Mouse (Mus musculus) embryonic fibroblast, embryonic 13.5 days (primary cell): Measurements from ENCODE around the gene Minpp1. TPM values are rescaled to one million over a fixed set of nuclear protein-coding genes. Genes with fewer than 3 reads are reported as not detected.

ENCODE experiments used
- H3K27ac ChIP-seq: 2 replicates; pipeline ENCODE4 v1.5.1; 2012; ENCODE audit warnings: low read length, control low read depth, inconsistent platforms; ENCODE audit not compliant: insufficient read depth
- H3K4me1 ChIP-seq: 2 replicates; pipeline ENCODE4 v1.6.1; 2011; ENCODE audit warnings: low read length; ENCODE audit not compliant: control insufficient read depth, insufficient read depth
- H3K4me3 ChIP-seq: 2 replicates; pipeline ENCODE4 v1.5.1; 2011; ENCODE audit warnings: mild to moderate bottlenecking, control low read depth, low read length; ENCODE audit not compliant: insufficient read depth
- CTCF ChIP-seq: IDR thresholded peaks from 2 replicates; pipeline ENCODE4 v1.5.1; 2011; ENCODE audit warnings: mild to moderate bottlenecking, control low read depth, low read length, moderate library complexity, borderline replicate concordance; ENCODE audit not compliant: insufficient read depth
- POLR2A ChIP-seq: IDR thresholded peaks from 2 replicates; pipeline ENCODE4 v1.6.1; 2011; ENCODE audit warnings: low read depth, mild to moderate bottlenecking, control low read depth, low read length, moderate library complexity
- polyA plus RNA-seq: library from polyadenylated mRNA; stranded (reverse); fragments of >200 nt; gene quantifications from 2 replicates; pipeline ENCODE4 v1.2.4, GENCODE M21; 2011; ENCODE audit warnings: low read depth; ENCODE audit not compliant: missing spikeins, insufficient read length

The Minpp1 gene
- polyA plus RNA-seq, 1 experiment, result 50.8 TPM

GRCm38 (mm10) chr19:32523769-32524515, 38.4 kb downstream of the Minpp1 start:
- H3K4me1 ChIP-seq, result no peaks in the 10 kb centered on the region
- H3K27ac ChIP-seq, result no peak overlapping the region
- no peak overlapping the region for H3K4me3 ChIP-seq
- no peak for TF ChIP-seq CTCF
- no peak for TF ChIP-seq POLR2A

- no peaks in the 10 kb centered on the region for H3K4me1 ChIP-seq
- TF ChIP-seq POLR2A, result no peak
- TF ChIP-seq CTCF, result no peak
Observed at GRCm38 (mm10) chr19:32524516-32524860, 38.9 kb downstream of the Minpp1 start.

GRCm38 (mm10) chr19:32527139-32527538, 41.6 kb downstream of the Minpp1 start:
- TF ChIP-seq POLR2A (no peak), CTCF (no peak)
- H3K4me3 ChIP-seq, result no peak overlapping the region
- no peak overlapping the region for H3K27ac ChIP-seq
- no peaks in the 10 kb centered on the region for H3K4me1 ChIP-seq

More at GRCm38 (mm10) chr19:32524516-32524860, 38.9 kb downstream of the Minpp1 start:
- Histone ChIP-seq H3K27ac (no peak overlapping the region), H3K4me3 (no peak overlapping the region)

DNA sequence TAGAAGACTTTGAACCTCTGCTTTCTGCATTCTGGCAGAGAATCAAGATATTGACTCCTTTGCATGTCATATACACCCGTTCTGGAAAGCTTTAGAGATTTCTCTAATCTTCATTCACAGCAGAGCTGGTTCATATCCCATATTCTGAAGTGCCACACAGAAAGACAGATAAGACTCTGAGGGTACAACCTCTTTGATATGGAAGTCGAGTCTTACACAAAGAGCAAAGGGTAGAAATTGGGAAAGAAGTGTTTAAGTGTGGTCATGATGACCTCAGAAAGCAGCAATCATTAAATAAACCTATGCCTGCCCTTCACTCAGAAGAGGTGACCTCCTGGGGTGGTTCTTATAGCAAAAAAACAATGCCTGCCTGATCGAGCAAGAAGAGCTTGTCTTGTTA, 43.2 kb downstream of the Minpp1 start:
- Histone ChIP-seq H3K4me1 (no peaks in the 10 kb centered on the region), H3K27ac (no peak overlapping the region), H3K4me3 (no peak overlapping the region)
- TF ChIP-seq POLR2A, result no peak
- no peak for TF ChIP-seq CTCF

- Histone ChIP-seq H3K27ac (no peak overlapping the region), H3K4me3 (no peak overlapping the region), H3K4me1 (no peaks in the 10 kb centered on the region)
- TF ChIP-seq POLR2A (no peak), CTCF (no peak)
Observed at GRCm38 (mm10) chr19:32529252-32529942, 43.8 kb downstream of the Minpp1 start.

GRCm38 (mm10) chr19:32530296-32530695, 44.7 kb downstream of the Minpp1 start:
- TF ChIP-seq POLR2A (no peak), CTCF (no peak)
- Histone ChIP-seq H3K27ac (no peak overlapping the region), H3K4me1 (no peaks in the 10 kb centered on the region), H3K4me3 (no peak overlapping the region)

- TF ChIP-seq POLR2A (no peak), CTCF (no peak)
Observed at GRCm38 (mm10) chr19:32532331-32532730, 46.8 kb downstream of the Minpp1 start.

DNA sequence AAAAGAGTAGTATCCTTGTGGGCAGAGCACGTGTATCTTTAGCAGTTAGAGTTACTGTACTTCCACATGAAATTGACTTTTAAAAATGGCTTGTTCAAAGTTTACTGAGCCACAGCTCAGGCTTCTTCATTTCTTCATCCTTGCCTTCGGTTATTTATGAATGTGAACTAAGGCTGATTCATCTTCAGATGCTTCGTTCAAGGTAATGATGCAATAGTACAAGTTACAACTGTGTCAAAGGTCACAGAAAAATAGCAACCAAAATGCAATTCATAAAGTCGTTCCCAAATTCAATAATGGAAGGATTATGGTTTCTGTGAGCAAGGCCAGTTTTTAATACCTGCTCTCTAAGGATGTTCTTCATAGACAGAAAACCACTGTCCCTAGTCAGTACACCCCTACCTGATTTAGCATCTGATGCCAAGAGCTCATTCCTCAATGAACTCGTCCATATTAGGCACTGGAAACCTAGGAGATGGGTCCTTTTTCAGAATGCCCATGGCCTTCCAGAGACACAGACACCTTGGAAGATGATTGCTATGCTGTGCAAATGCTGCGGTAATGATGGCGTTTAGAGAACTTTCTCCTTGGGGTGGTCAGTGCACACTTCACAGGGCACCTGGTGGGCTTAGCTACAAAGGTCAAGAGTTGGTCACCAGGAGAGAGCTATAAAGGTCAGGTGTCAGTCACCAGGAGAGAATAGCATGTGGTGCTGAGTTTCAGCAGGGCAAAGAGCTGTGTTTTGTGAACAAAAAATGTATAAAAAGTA, 47.4 kb downstream of the Minpp1 start:
- no peak overlapping the region for H3K27ac ChIP-seq
- TF ChIP-seq CTCF (no peak), POLR2A (no peak)
- no peaks in the 10 kb centered on the region for H3K4me1 ChIP-seq
- no peak overlapping the region for H3K4me3 ChIP-seq

More at GRCm38 (mm10) chr19:32532331-32532730, 46.8 kb downstream of the Minpp1 start:
- no peaks in the 10 kb centered on the region for H3K4me1 ChIP-seq
- no peak overlapping the region for H3K4me3 ChIP-seq
- H3K27ac ChIP-seq, result no peak overlapping the region

DNA sequence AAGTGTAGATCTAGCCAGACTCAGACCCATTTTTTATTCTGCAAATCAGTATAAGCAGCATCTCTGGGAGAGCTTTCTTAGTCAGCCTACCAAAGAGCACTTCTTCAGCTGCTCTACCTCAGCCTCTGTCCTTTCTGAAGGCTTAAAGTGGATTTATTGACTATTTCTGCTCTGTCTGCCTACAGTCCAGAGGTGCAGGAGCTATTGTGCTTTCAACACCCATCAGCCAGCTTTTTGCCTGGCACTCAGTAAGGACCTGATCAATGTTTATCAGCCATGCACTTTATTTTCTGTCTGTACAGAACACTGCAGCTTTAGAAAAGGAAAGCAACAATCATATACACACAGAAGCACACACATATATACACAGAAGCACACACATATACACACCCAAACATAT, 49.3 kb downstream of the Minpp1 start:
- no peaks in the 10 kb centered on the region for H3K4me1 ChIP-seq
- no peak for TF ChIP-seq CTCF
- no peak for TF ChIP-seq POLR2A
- H3K27ac ChIP-seq, result no peak overlapping the region
- no peak overlapping the region for H3K4me3 ChIP-seq

GRCm38 (mm10) chr19:32542784-32543490, 57.4 kb downstream of the Minpp1 start:
- peaks cover 4% of the 10 kb centered on the region; the same call in 1 of the 2 replicates for H3K4me1 ChIP-seq
- no peak for TF ChIP-seq CTCF
- no peak for TF ChIP-seq POLR2A
- no peak overlapping the region for H3K4me3 ChIP-seq
- H3K27ac ChIP-seq, result no peak overlapping the region
